Mouse (Mus musculus) small intestine, adult 2 months (tissue): ENCODE results near the gene Slc30a2.

Source experiments
- CTCF ChIP-seq: fragments of 200-500 bp; IDR thresholded peaks from 2 replicates; pipeline ENCODE4 v1.5.1; 2012; ENCODE audit warnings: low read depth, mild to moderate bottlenecking, control low read depth, inconsistent platforms, low read length, moderate library complexity, mixed read lengths; ENCODE audit not compliant: insufficient replicate concordance, insufficient read length; ENCODE audit errors: extremely low read depth
- POLR2A ChIP-seq: fragments of 200-500 bp; IDR thresholded peaks from 2 replicates; pipeline ENCODE4 v1.6.1; 2012; ENCODE audit warnings: low read depth, mild to moderate bottlenecking, control low read depth, inconsistent platforms, low read length, moderate library complexity

DNA sequence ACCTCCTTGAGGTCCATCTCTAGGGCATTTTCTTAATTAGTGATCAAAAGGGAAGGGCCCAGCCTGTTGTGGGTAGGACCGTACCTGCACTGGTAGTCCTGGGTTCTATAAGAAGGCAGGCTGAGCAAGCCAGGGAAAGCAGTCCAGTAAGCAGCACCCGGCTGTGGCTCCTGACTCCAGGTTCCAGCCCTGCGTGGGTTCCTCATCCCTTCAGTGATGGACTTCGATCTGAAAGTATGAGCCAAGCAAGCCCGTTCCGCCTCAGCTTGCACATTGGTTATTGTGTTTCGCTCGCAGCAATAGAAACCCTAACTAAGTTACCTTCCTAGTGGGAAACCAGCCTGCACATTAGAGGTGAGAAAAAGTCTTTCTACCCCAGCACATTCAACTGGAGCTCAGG is 45.6 kb upstream of the Slc30a2 start:
- no peak for TF ChIP-seq CTCF
- no peak for TF ChIP-seq POLR2A
